Mouse (Mus musculus) heart, postnatal 0 days (tissue): ENCODE data around the gene Bola2.
A peak's percentile ranks its signal among the peaks of the same experiment; 100 is the strongest.

Experiments
- CTCF ChIP-seq: IDR thresholded peaks from 2 replicates; pipeline ENCODE4 v1.5.1; 2016; ENCODE audit warnings: antibody characterized with exemption, control low read depth, low read depth
- EP300 ChIP-seq: IDR thresholded peaks from 2 replicates; pipeline ENCODE4 v1.6.1; 2016; ENCODE audit warnings: antibody characterized with exemption, low read depth

DNA sequence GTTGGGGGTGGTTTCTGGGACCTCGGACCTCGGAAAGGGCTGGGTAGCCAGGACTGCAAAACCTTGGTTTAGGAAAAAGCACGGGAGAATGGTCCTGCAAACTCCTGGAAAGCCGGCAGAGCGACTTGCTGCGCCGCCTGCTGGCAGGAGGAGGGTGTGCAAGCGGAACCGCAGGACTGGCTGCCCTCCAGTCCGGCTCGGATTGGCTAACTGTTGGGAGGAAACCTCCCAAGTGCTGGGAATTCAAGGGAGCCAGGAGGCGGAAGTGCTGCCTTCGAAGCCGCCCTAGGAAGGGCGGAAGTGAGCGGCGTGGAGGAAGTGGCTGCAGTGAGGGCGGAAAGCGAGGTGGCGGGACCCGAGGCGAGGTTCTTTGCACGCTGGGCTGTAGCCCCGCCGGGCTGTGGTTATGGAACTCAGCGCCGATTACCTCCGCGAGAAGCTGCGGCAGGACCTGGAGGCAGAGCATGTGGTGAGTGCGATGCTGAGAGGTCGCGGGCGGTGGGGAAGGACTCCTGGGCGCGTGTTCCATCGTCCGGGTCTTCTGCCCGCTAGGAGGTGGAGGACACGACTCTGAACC is 518 bp downstream of the Bola2 start, which contains the start of gene Slx1b:
- peak; percentile 97 for TF ChIP-seq CTCF
- TF ChIP-seq EP300, result no peak
